Mouse (Mus musculus): ENCODE data around the gene Gab2.

Gab2 gene

GRCm38 (mm10) chr7:97081242-97081958 lies at the start of gene Gab2:
Gene Gab2 (plus strand): TSS chr7:97081586.
- DNase-seq (ENCODE audit: low read depth, low spot score), result peak; percentile 86

DNA sequence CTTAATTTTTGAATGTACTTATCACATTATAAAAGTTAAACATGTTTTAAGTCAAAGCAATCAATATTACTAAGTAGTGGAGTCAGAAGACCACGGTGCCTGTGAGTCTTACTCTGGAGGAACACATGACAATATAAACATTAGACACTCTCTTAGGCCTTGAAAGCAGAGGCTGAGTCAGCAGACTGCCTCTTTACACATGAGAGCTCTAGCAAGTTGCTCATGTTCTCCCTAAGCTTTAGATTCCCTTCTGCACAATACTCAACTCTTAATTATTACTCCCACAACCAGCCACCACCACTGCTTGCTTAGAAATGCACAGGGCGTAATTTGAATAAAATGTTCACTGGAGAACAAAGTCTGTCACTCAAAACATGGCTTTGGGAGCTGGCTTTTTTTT lies 49.0 kb upstream of the Gab2 start:
- no peak for DNase-seq (ENCODE audit: low read depth, low spot score)

- no peak for DNase-seq (ENCODE audit: low read depth, low spot score)
These were observed 41.7 kb upstream of the Gab2 start for GRCm38 (mm10) chr7:97039641-97040040.

GRCm38 (mm10) chr7:97041868-97042449 lies 39.4 kb upstream of the Gab2 start:
- peak; percentile 53 for DNase-seq (ENCODE audit: low read depth, low spot score)

- DNase-seq (ENCODE audit: low read depth, low spot score), result no peak
These were observed 38.4 kb upstream of the Gab2 start for GRCm38 (mm10) chr7:97042981-97043380.

DNA sequence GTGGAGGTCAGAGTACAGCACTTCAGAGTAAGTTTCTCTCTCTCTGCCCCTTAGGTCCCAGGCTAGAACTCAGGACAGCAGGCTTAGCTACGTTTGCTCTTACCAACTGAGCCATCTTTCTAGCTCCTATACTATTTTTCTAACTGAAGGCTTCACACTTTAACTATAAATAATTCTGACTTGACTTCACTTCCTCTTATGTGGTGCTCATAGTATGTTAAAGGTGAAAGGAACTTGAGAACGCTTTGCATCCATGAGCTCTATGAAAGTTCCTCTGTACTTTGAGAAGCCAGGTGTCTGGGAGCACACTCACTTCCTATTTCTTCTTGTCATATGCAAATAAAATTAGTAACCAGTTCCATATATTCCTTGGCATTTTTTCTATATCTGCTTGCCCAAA lies 20.4 kb upstream of the Gab2 start:
- peak; percentile 70 for DNase-seq (ENCODE audit: low read depth, low spot score)

DNA sequence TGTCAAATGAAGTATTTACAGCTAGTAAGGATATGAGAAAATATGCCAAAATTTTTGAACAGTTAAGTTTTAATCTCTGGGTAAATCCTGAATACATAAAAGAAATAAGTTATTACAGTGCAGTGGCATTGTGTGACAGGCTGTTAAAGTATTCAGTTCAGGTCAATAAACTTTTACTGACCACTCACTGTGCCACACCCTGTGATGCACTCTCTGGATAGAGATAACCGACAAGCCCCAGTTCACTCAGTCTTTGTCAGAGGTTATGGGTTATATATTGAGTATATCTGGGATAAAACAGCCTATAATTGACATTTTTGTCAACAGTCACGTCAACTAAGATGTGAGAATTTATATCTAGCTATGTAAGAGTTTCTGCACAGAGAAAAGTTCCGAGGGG lies 9.9 kb upstream of the Gab2 start:
- DNase-seq (ENCODE audit: low read depth, low spot score), result no peak

DNA sequence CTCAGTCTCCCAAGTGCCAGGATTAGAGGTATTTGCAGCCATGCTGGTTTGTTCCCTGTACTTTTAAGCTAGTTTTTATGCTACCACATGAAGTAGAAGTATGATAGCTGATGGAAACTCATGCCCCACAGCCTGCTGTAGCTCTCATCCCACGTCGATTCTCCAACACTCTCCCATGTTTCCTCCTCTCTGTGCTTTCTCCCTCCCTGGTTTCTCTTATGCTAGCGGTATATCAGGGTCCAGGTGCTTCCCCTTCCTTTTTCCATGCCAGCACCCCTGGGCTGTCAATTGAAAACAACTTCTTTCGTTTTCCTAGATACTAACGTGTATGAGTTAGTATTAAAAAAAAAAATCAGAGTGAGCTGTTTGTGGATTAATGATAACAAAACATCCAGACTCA lies 9.3 kb upstream of the Gab2 start:
- no peak for DNase-seq (ENCODE audit: low read depth, low spot score)

- DNase-seq (ENCODE audit: low read depth, low spot score), result no peak
These were observed 6.4 kb upstream of the Gab2 start for GRCm38 (mm10) chr7:97074974-97075373.

DNA sequence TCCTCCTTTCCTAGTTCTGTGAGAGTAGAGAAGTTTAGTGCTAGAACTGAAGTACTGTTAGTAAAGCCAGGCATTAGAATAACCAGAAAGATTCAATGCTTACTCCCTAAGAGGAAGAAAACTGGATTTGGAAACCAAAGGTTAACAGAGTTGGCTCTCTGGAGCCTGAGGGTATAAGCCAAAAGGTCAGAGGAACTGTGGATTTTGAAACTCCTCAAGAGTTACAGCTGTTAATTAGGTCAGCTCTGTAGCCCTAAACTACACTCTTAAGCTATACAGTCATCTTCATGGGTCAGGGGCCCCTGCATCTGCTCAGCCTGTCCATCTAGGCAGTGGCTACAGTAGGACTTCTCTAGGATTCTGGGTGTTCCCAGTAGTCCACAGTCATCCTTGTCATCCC lies 4.4 kb upstream of the Gab2 start:
- no peak for DNase-seq (ENCODE audit: low read depth, low spot score)

DNA sequence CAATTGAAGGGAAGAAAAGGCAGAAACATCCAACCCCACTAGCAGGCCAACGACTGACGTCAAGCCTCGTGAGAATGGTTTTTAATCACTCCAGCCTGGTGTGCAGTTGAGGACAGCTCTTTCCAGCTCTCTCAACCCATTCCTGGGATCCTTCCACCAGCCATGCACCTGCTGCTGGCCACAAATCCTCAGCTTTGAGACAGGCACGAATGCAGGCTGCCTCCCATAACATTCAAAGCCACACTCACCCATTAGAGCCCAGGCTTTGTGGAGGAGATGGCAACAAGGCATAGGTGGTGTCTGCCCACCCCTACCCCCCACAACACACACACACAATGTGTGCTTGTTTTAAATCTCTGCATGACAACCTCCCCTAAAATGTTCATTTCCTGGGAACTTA lies 2.7 kb upstream of the Gab2 start:
- DNase-seq (ENCODE audit: low read depth, low spot score), result no peak

DNA sequence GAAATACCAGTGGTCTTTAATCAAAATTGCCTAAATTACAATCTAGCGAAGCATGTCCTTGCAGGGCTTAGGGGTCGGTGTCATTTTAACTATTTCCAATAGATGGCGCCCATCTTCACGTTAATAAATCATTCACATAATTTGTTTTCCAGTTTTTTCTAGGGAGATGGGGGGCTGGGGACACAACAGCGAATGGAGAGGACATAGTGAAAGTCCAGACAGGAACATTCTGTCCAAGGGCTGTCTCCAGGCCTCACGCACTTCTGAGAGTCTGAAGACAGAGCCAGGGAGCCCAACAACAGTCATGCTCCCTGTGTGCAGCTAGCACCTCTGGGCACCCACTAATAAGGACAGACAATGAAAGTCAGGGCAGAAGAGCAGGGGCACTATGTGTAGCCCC lies 2.2 kb upstream of the Gab2 start:
- DNase-seq (ENCODE audit: low read depth, low spot score), result peak; percentile 62

GRCm38 (mm10) chr7:97079651-97080365 lies 1.6 kb upstream of the Gab2 start:
- no peak for DNase-seq (ENCODE audit: low read depth, low spot score)

DNA sequence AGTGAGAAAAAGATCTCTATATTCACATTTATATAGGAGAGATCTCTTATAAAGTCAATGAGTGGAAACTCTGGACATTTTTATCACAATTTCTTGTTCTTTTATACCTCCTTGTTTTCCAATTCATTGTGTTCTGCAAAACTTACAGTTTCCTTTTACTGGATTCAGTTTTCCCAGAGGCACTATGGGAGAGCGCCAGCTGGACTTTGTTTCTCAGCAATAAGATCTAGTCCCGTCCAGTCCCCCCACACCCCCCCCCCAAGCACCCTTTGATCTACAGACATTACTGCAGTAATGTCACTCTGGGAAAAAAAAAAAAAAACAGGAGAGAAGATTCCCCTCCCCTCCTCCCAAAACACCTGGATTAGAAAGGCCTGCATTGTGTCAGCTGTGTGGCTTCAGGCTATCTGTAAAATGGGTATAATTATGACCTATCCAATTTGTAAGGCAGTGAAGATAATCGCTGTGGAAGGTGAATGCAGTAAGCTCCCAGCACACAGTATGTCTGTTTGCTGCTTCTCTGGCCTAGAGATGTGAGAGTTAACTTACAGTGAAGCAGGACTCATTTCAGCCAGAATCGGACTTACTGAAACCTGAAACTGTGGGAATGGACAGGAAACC lies 655 bp upstream of the Gab2 start:
- DNase-seq (ENCODE audit: low read depth, low spot score), result no peak

DNA sequence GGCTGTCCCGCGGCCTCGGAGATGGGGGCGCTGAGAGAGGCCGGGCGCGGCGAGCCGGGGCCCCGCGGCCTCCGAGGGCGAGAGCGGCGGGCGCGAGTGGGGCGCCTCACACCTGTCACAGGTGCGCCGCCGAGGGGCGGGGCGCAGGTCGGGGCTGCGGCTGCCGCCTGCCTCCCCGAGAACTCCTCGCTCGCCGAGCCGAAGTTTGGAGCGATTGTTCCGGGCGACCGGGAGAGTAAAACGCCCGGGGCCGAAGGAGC lies 503 bp downstream of the Gab2 start:
- DNase-seq (ENCODE audit: low read depth, low spot score), result no peak

GRCm38 (mm10) chr7:97082219-97083101 lies 1.1 kb downstream of the Gab2 start:
- DNase-seq (ENCODE audit: low read depth, low spot score), result peak; percentile 67

- DNase-seq (ENCODE audit: low read depth, low spot score), result no peak
These were observed 2.2 kb downstream of the Gab2 start for GRCm38 (mm10) chr7:97083579-97083978.

DNA sequence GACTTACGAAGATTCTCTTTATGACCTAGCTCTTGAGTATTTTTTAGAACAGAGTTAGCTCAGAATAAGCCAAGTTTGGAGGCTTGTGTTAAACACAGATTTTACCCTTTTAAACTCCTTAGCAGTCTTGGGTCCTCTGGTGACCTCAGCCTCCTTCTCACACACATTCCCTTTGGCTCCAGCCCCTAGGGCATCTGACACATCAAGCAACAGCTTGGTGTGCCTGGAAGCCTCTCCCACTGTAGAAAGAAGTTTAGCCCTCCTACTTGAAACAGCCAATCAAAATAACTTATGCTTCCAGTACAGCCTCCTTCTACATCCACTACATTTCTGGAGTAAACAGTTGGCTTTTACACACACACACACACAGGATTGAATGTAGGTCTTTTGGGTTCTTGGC lies 2.8 kb downstream of the Gab2 start:
- no peak for DNase-seq (ENCODE audit: low read depth, low spot score)

DNA sequence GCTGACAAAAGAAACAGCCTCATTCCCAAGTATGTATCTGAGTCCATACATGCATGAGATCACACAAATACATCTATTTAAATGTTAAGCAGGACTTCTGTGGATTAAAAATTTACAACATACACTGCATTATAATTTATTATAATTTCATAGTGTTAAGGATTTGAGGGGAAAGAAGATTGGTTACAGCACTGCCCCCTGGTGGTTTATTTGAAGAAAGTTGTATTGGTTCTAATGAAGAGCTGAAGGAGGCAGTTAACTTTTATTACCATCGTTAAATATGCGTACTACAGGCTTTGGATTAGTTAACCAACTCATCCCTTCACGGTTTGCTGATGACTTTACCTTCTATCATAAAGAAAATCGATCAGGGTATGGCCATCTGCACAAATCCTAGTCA lies 3.9 kb downstream of the Gab2 start:
- DNase-seq (ENCODE audit: low read depth, low spot score), result peak; percentile 70

DNA sequence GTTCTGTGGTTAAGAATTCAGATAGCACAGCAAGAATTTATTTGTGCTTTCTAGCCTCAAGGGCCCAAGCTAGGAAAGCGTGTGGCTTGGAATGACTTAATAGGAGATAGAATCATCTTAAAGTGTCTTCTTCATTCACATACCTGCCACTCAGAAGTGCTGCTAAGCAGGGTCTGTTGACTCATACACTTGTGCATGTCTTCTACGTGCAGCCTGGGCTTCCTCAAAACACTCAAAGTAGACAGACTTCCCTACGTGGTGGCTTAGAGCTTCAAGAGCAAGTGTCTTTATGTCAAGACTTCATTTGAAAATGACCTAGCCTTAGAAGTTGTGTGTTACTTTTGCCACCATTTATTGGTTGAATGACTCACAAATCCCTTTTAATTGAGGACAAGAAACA lies 12.9 kb downstream of the Gab2 start:
- no peak for DNase-seq (ENCODE audit: low read depth, low spot score)

DNA sequence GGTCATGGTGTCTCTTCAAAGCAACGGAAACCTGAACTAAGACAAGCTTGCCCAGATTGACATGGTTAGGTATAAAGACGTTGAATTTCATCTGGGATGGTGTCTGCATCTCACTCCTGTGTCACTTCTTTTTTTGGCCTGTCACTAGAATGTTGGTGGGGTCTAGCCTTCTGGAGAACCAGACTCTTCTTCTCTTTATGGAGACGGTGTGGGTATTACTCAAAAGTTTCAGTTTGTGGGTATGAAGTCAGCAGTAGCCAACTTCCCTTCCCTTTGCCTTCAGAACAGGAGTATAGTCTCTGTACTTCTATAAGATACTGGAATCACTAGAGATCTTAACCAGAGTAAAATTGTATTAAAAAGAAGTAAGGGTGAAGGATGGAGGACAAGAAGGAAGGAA lies 26.7 kb downstream of the Gab2 start:
- no peak for DNase-seq (ENCODE audit: low read depth, low spot score)

GRCm38 (mm10) chr7:97128949-97129348 lies 47.6 kb downstream of the Gab2 start:
- DNase-seq (ENCODE audit: low read depth, low spot score), result no peak

Data from A20 (cell line).